Mouse (Mus musculus) bone marrow macrophage, adult 2 months (primary cell): ENCODE measurements at regions not wholly inside any gene's neighbourhood (a gene's known extent, or its start where the extent isn't known, plus 50 kb on each side); places are given as distances from the start of the nearest gene placed in this dataset.

Source experiments
- CTCF ChIP-seq: IDR thresholded peaks from 2 replicates; pipeline ENCODE4 v1.5.1; 2012; ENCODE audit warnings: low read depth, mild to moderate bottlenecking, low read length, moderate library complexity
- POLR2A ChIP-seq: IDR thresholded peaks from 2 replicates; pipeline ENCODE4 v1.6.1; 2012; ENCODE audit warnings: mild to moderate bottlenecking, low read depth, low read length, borderline replicate concordance

DNA sequence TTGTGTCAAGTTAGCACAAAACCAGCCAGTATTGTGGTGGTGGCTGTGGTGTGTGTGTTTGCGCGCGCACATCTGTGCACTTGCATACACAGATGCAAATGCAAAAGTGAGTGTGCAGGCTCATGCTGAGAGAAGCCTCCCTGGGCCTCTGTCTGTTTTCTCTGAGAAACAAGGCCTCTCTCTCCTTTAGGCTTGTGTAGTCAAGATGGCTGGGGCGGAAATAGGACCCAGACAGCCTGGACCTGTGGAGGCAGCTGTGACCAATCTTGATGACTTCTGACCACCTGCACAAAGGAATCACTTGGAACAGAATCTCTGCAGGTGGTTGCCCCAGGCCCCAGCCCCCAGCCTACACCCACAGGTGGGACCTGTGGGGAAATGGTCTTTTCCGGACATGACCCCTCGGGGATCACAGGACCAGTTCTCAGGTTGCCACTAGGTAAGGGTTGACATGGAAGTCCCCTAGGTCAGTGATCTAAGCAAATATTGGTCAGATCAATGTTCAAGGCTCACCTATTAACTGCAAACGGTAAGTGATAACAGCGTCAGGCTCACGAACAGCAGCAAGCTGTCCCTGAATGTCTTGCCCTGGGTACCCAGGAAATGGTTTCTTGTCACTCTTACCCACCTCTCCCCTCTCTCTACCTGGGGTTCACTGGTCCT is 93.8 kb upstream of the Mgme1 start:
- TF ChIP-seq CTCF = no peak
- no peak for TF ChIP-seq POLR2A
